Mouse (Mus musculus) kidney, postnatal 25 days (tissue): ENCODE results near the gene Tmem239.

Experiments used
- DNase-seq, 2 experiments: peaks; one replicate each; pipeline ENCODE4 v3.0.0; 2021; ENCODE audit warnings: mixed read lengths in 2 of 2

The Tmem239 gene

DNA sequence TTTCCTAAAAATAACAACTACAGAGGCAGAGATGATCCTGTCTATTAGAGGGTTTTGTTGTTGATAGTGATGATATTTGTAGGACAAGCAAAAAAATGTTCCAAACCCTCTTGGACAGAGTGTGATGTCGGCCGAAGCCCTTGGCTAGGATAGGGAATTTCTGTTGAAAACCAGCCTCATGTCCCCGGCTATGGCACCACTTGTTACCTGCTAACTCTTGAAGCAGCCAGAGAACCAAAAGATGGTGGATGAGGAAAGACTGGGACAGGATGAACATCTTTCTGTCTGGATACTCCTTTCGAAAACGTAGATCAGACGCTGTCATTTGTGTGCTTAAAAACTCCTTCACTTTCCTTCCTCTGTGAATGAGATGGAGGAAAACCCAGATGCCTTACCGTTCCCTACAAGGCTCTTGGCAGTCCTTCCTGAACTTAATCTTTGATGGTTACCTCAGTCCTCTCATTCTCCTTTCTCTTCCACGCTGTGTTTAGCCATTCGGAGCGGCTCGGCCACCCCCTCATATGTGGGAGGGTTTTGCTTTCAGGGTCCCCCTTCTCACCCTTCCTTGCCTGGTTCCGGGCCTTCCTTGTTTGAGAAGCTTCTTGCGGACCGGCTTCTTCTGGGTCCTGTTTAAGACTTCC lies 44.9 kb downstream of the Tmem239 start:
- no peak for DNase-seq

- DNase-seq: no peak
Observed at GRCm38 (mm10) chr2:130451727-130452090, 45.4 kb downstream of the Tmem239 start.

DNA sequence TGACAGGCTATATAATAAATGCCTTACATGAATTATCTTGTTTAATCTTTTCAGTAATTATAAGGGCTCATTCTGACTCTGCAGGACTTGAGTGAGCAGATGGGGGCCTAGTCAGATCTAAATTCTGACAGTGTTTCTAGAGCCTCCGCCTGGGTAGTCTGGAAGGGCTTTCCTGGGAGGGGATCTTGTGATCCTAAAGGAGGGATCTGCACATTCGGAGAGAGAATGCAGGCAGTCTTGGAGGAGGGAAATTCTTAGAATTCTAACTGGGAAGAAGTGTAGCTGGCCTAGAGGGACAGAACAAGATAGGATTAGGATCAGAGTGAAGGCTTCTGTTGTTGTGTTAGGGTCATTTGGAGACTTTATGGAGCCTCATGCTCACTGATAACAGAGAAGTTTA lies 46.0 kb downstream of the Tmem239 start:
- no peak for DNase-seq

DNA sequence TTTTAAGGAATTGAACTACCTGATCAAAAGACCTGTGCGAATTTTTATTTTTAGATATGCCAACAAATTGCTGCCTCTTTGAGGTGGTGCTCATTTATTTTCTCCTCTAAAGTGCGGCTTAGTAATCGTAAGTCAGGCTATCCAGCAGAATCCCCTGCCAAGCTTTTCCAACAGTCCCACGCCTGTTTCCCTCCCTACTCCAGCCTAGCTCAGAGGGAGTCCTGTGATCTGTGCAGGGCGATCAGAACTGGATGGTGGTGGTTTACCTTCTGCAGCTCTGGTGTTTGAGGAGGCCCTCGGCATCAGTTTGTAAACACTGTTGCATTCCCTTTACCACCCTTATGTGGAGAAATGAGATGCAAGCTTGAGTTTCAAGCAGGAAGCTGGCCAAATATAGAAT lies 47.1 kb downstream of the Tmem239 start:
- DNase-seq: no peak

DNA sequence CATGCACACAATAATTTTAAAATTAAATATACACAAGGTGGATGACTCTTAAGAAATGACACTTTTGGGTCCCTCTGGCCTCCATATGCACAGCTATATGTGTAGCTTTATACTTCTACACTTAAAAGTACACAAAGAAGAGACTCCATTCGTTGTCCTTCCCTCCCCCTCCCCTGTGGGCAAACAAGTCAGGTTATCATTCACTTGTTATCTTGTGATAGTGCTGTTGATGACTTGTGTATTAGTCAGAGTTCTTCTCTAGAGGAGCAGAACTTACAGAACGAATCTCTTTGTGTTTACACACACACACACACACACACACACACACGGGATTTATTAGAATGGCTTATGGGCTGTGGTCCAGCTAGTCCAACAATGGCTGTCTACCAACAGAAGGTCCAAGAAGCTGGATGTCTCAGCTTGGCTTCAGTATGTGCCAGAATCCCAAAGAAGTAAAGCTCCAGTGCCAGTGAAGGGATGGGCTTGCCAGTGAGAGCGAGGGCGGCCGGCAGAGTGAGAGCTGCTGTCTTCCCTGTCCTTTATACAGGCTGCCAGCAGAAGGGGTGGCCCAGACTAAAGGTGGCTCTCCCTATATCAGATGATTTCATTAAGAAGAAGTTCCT lies 48.6 kb downstream of the Tmem239 start:
- no peak for DNase-seq
